Mouse (Mus musculus) embryonic fibroblast, embryonic 13.5 days (primary cell): ENCODE data around the gene Abhd17b. TPM values are rescaled to one million over a fixed set of nuclear protein-coding genes. Genes with fewer than 3 reads are reported as not detected.
"Not testable (repeated sequence)": the region's sequence is repeated elsewhere in the genome, so short reads cannot be mapped to it uniquely, and the experiment has no call there.

Experiments used
- H3K27ac ChIP-seq: 2 replicates; pipeline ENCODE4 v1.5.1; 2012; ENCODE audit warnings: low read length, control low read depth, inconsistent platforms; ENCODE audit not compliant: insufficient read depth
- H3K4me1 ChIP-seq: 2 replicates; pipeline ENCODE4 v1.6.1; 2011; ENCODE audit warnings: low read length; ENCODE audit not compliant: control insufficient read depth, insufficient read depth
- H3K4me3 ChIP-seq: 2 replicates; pipeline ENCODE4 v1.5.1; 2011; ENCODE audit warnings: mild to moderate bottlenecking, control low read depth, low read length; ENCODE audit not compliant: insufficient read depth
- CTCF ChIP-seq: IDR thresholded peaks from 2 replicates; pipeline ENCODE4 v1.5.1; 2011; ENCODE audit warnings: mild to moderate bottlenecking, control low read depth, low read length, moderate library complexity, borderline replicate concordance; ENCODE audit not compliant: insufficient read depth
- POLR2A ChIP-seq: IDR thresholded peaks from 2 replicates; pipeline ENCODE4 v1.6.1; 2011; ENCODE audit warnings: low read depth, mild to moderate bottlenecking, control low read depth, low read length, moderate library complexity
- polyA plus RNA-seq: library from polyadenylated mRNA; stranded (reverse); fragments of >200 nt; gene quantifications from 2 replicates; pipeline ENCODE4 v1.2.4, GENCODE M21; 2011; ENCODE audit warnings: low read depth; ENCODE audit not compliant: missing spikeins, insufficient read length

Abhd17b gene
- polyA plus RNA-seq, 1 experiment = 25.6 TPM

- H3K4me3 ChIP-seq = no peak overlapping the region
These were observed 26.6 kb upstream of the Abhd17b start for GRCm38 (mm10) chr19:21626271-21626988.

DNA sequence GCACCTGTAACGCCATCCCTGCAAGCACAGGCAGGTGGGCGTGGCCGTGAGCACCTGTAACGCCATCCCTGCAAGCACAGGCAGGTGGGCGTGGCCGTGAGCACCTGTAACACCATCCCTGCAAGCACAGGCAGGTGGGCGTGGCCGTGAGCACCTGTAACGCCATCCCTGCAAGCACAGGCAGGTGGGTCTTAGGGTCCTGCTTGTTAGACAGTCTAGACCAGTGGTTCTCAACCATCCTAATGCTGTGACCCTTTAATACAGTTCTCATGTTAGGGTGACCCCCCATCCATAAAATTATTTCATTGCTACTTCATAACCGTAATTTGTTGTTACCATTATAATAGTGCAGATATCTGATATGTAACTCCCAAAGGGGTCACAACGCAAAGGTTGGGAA, 24.5 kb upstream of the Abhd17b start:
- not testable (repeated sequence) for H3K4me1 ChIP-seq, H3K27ac ChIP-seq, H3K4me3 ChIP-seq

More at GRCm38 (mm10) chr19:21626271-21626988, 26.6 kb upstream of the Abhd17b start:
- Histone ChIP-seq H3K27ac (no peak overlapping the region), H3K4me1 (no peaks in the 10 kb centered on the region)
- no peak for TF ChIP-seq POLR2A
- TF ChIP-seq CTCF = no peak

- Histone ChIP-seq H3K4me3 (no peak overlapping the region), H3K4me1 (no peaks in the 10 kb centered on the region), H3K27ac (no peak overlapping the region)
- TF ChIP-seq CTCF (no peak), POLR2A (no peak)
These were observed 24.0 kb upstream of the Abhd17b start for GRCm38 (mm10) chr19:21629030-21629429.

DNA sequence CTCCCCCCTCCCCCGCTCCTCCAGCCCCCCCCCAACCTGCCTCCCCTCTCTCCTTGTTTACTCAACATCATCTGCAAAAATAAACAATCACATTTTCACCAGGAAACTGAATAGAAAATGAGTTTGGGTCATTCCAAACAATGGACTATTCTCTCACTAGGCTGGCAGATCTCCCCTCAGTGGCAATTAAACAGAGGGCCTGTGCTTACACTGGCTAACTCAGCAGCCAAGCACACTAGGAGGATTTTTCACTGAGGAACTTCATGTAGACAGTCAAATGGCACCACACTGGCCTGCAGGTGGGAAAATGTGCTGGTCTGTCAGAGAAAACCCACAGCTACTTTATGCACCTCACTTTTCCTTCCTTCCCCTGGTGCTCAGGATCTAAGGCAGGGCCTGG, 23.5 kb upstream of the Abhd17b start:
- TF ChIP-seq POLR2A (no peak), CTCF (no peak)
- no peak overlapping the region for H3K27ac ChIP-seq
- H3K4me1 ChIP-seq = no peaks in the 10 kb centered on the region
- H3K4me3 ChIP-seq = no peak overlapping the region

GRCm38 (mm10) chr19:21630656-21631331, 22.2 kb upstream of the Abhd17b start:
- TF ChIP-seq POLR2A = no peak
- TF ChIP-seq CTCF = no peak
- no peak overlapping the region for H3K27ac ChIP-seq

GRCm38 (mm10) chr19:21635406-21635805, 17.6 kb upstream of the Abhd17b start:
- Histone ChIP-seq H3K4me1 (no peaks in the 10 kb centered on the region), H3K27ac (no peak overlapping the region), H3K4me3 (no peak overlapping the region)
- no peak for TF ChIP-seq CTCF
- TF ChIP-seq POLR2A = no peak

More at GRCm38 (mm10) chr19:21630656-21631331, 22.2 kb upstream of the Abhd17b start:
- Histone ChIP-seq H3K4me1 (no peaks in the 10 kb centered on the region), H3K4me3 (no peak overlapping the region)

GRCm38 (mm10) chr19:21636907-21637306, 16.1 kb upstream of the Abhd17b start:
- TF ChIP-seq POLR2A (no peak), CTCF (no peak)
- Histone ChIP-seq H3K27ac (no peak overlapping the region), H3K4me3 (no peak overlapping the region)

GRCm38 (mm10) chr19:21637672-21638071, 15.3 kb upstream of the Abhd17b start:
- TF ChIP-seq POLR2A = no peak
- no peak for TF ChIP-seq CTCF
- Histone ChIP-seq H3K27ac (no peak overlapping the region), H3K4me1 (no peaks in the 10 kb centered on the region), H3K4me3 (no peak overlapping the region)

More at GRCm38 (mm10) chr19:21636907-21637306, 16.1 kb upstream of the Abhd17b start:
- H3K4me1 ChIP-seq = no peaks in the 10 kb centered on the region

GRCm38 (mm10) chr19:21643935-21644334, 9.1 kb upstream of the Abhd17b start:
- no peak overlapping the region for H3K27ac ChIP-seq
- peaks cover 5% of the 10 kb centered on the region for H3K4me1 ChIP-seq
- no peak overlapping the region for H3K4me3 ChIP-seq
- TF ChIP-seq POLR2A (no peak), CTCF (no peak)

- peaks cover 5% of the 10 kb centered on the region for H3K4me1 ChIP-seq
- no peak overlapping the region for H3K4me3 ChIP-seq
- TF ChIP-seq POLR2A (no peak), CTCF (no peak)
- H3K27ac ChIP-seq = no peak overlapping the region
These were observed 7.7 kb upstream of the Abhd17b start for GRCm38 (mm10) chr19:21645301-21645700.

DNA sequence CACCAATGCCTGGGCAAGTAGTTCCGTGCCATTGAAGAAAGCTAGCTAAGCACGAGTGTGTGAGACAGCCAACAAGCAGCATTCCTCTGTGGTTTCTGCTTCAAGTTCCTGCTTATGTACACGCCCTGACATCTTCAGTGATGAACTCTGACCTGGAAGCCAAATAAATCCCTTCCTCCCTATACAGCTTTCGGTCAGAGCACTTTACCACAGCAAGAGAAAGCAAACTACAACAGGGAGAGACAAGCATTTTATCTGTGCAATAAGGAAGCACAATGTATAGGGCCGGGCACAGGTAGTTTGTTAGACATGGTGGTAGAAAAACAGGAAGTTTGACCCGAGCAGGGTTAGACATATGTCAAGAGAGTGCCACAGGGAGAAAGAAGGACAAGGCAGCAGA, 6.8 kb upstream of the Abhd17b start:
- TF ChIP-seq CTCF (no peak), POLR2A (no peak)
- Histone ChIP-seq H3K4me1 (peaks cover 5% of the 10 kb centered on the region), H3K27ac (no peak overlapping the region), H3K4me3 (no peak overlapping the region)
